Comparison of ENCODE assay signal across 8 mouse cellular contexts in the genomic region with DNA sequence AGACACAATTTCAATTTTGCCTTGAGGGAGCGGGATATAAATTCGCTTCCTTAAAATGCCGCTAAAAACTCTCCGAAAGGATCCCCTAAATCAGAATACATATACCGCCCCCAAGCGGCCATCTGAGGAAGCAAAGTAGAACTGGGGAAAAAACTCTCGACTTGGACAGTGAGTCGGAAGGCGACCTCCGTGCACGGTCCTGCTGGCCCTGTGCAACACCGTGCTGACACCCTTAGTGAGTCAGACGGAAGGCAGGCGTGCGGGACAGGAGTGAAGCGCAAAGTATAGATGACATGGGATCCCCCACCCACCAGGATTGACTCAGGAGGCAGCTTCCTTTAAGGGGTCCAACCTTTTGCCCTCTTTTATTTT. TPM values are rescaled to one million over a fixed set of nuclear protein-coding genes. Genes with fewer than 3 reads are reported as not detected.
DNase-seq lines count a peak whose midpoint lies in the region; ATAC-seq and TF ChIP-seq lines count a peak whose summit lies in the region.

No protein-coding gene starts in this region.

- peak; percentile 52 for ATAC-seq in intestine, postnatal 0 days
- ATAC-seq in midbrain, embryonic 11.5 days (ENCODE audit: low FRiP score) = peak; percentile 85

- intact Hi-C loops in left cerebral cortex, postnatal 4 days (cut with DNase I) = loop anchor here (5.0 to 10.0 kb wide), 3 partner anchors 134 to 656 kb away; no protein-coding TSS in a partner anchor

- DNase-seq in adrenal gland, postnatal 10 days = peak; percentile 92
- DNase-seq in embryo, embryonic 9.5 days (ENCODE audit: extremely low spot score) = peak; percentile 91
- DNase-seq in gastrocnemius, postnatal 4 days (ENCODE audit: low spot score in 2 of 2) = peak; percentile 80 to 89
- peak; percentile 85 for DNase-seq in left cerebral cortex, postnatal 4 days
- peak; percentile 99 for DNase-seq in midbrain, embryonic 11.5 days (ENCODE audit: low spot score, missing footprints)
- peak; percentile 91 for DNase-seq in right cerebral cortex, postnatal 4 days
- DNase-seq in yolk sac, embryonic 10.5 days (ENCODE audit: low spot score) = peak; percentile 81

- peak overlapping the region; percentile 65 for H3K4me3 ChIP-seq in intestine, postnatal 0 days (ENCODE audit: low read depth, low read length)
- H3K4me3 ChIP-seq in midbrain, embryonic 11.5 days (ENCODE audit: low read depth, low read length) = peak overlapping the region; percentile 47

- H3K4me2 ChIP-seq in intestine, postnatal 0 days (replicated peaks; ENCODE audit: low read depth) = peak overlapping the region; percentile 83
- peak overlapping the region; percentile 94 for H3K4me2 ChIP-seq in midbrain, embryonic 11.5 days

- peak overlapping the region; percentile 72 for H3K27ac ChIP-seq in intestine, postnatal 0 days (ENCODE audit: low read depth, low read length)
- no peak overlapping the region for H3K27ac ChIP-seq in midbrain, embryonic 11.5 days (ENCODE audit: low read depth, low read length)

- no peaks in the 10 kb centered on the region for H3K9me3 ChIP-seq in intestine, postnatal 0 days (ENCODE audit: control insufficient read depth)
- H3K9me3 ChIP-seq in midbrain, embryonic 11.5 days (ENCODE audit: control insufficient read depth, low read length) = no peaks in the 10 kb centered on the region

- no peaks in the 10 kb centered on the region for H3K27me3 ChIP-seq in intestine, postnatal 0 days (replicated peaks; ENCODE audit: control insufficient read depth, insufficient read depth, low read length)
- peaks cover 6% of the 10 kb centered on the region; the same call in 1 of the 2 replicates for H3K27me3 ChIP-seq in midbrain, embryonic 11.5 days (ENCODE audit: control insufficient read depth, insufficient read depth, low read length)

- WGBS in intestine, postnatal 0 days = under 1% methylated on average over 16 of the region's 16 CpGs
- under 1% methylated on average over 16 of the region's 16 CpGs for WGBS in midbrain, embryonic 11.5 days

- H3K9ac ChIP-seq in intestine, postnatal 0 days (ENCODE audit: low read depth, low read length) = peak overlapping the region; percentile 68
- H3K9ac ChIP-seq in midbrain, embryonic 11.5 days (ENCODE audit: low read length) = peak overlapping the region; percentile 59

- TF ChIP-seq CTCF in intestine, postnatal 0 days (IDR thresholded peaks at IDR 0.05; ENCODE audit: low read depth) = peak; percentile 85

- H3K4me1 ChIP-seq in intestine, postnatal 0 days (replicated peaks; ENCODE audit: control insufficient read depth, insufficient read depth, low read length) = no peaks in the 10 kb centered on the region
- H3K4me1 ChIP-seq in midbrain, embryonic 11.5 days (ENCODE audit: control insufficient read depth, insufficient read depth, low read length) = peaks cover 8% of the 10 kb centered on the region

- peaks cover 4% of the 10 kb centered on the region; the same call in 1 of the 2 replicates for H3K36me3 ChIP-seq in intestine, postnatal 0 days (ENCODE audit: control insufficient read depth, insufficient read depth)
- H3K36me3 ChIP-seq in midbrain, embryonic 11.5 days (ENCODE audit: control insufficient read depth, insufficient read depth, low read length) = no peaks in the 10 kb centered on the region; the same call in 1 of the 2 replicates

RNA-seq across cellular contexts. Expression of a gene that starts 0.6 kb away (rescaled TPM):
- 10 to 100 TPM; 19.9 to 31.9 TPM for total RNA-seq in adrenal gland, postnatal 10 days (2021)
- 10 to 100 TPM; 71.1 to 73.2 TPM for total RNA-seq in gastrocnemius, postnatal 4 days (2021)
- 13.2 and 14.9 TPM in 2 replicates for polyA plus RNA-seq in intestine, postnatal 0 days (2015; fragmentation: Nextera tagmentation; extraction: Ambion mirVana)
- total RNA-seq in left cerebral cortex, postnatal 4 days (2021) = 10 to 100 TPM; 15.3 to 18.1 TPM
- 37.4 and 42.0 TPM in 2 replicates for polyA plus RNA-seq in midbrain, embryonic 11.5 days (2014; fragmentation: Nextera tagmentation; extraction: Ambion mirVana)
